Mouse (Mus musculus): ENCODE results near the gene Fhl3.

- no peak for TF ChIP-seq CTCF (conservative IDR thresholded peaks at IDR 0.05; ENCODE audit: low read length)
- TF ChIP-seq POU5F1 (IDR thresholded peaks at IDR 0.05; ENCODE audit: borderline replicate concordance, low read length): no peak
These were observed 1.4 kb downstream of the Fhl3 start for GRCm38 (mm10) chr4:124701916-124702315.
